Mouse (Mus musculus): ENCODE results near the gene Tns1.

GRCm38 (mm10) chr1:73937805-73938204 is 186.4 kb downstream of the Tns1 start:
- TF ChIP-seq CTCF (conservative IDR thresholded peaks at IDR 0.05 in 1 of 2, IDR thresholded peaks at IDR 0.05 in 1 of 2; ENCODE audit: low read depth in 2 of 2, low read length in 2 of 2) (no peak), POLR2A (IDR thresholded peaks at IDR 0.05; ENCODE audit: low read depth, low read length) (no peak), EP300 (IDR thresholded peaks at IDR 0.05; ENCODE audit: low read length) (no peak), MEF2A (IDR thresholded peaks at IDR 0.05; ENCODE audit: borderline replicate concordance, low read depth, low read length) (no peak), TBP (conservative IDR thresholded peaks at IDR 0.05; ENCODE audit: low read depth, low read length) (no peak), USF1 (IDR thresholded peaks at IDR 0.05; ENCODE audit: low read depth, low read length) (no peak), CHD2 (IDR thresholded peaks at IDR 0.05; ENCODE audit: low read length) (no peak)

Data from CH12.LX (cell line).